Mouse (Mus musculus): ENCODE results near the gene Layn.

Gene Layn

DNA sequence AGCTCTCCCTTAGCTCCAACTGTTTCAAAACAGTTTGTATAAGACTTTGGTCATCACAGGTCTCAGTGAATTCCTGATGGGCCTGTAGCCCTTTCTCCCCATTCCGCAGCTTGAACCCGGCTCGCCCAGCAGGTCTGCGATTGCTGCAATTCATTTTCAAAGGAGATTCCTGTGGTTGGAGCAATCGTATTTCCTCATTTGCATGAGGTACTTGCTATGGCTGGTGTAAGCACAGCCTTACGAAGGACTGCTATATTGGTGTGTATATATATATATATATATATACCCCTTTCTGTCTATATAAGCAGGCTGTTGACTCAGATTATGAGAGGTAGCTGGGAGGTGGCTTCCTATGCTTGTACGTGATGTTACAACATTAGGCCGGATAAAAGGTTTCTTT lies 44.6 kb downstream of the Layn start:
- no peak for DNase-seq (ENCODE audit: low spot score)

- DNase-seq (ENCODE audit: low spot score): no peak
These were observed 45.3 kb downstream of the Layn start for GRCm38 (mm10) chr9:51031603-51032002.

GRCm38 (mm10) chr9:51030147-51030546 lies 46.7 kb downstream of the Layn start:
- DNase-seq (ENCODE audit: low spot score): no peak

DNA sequence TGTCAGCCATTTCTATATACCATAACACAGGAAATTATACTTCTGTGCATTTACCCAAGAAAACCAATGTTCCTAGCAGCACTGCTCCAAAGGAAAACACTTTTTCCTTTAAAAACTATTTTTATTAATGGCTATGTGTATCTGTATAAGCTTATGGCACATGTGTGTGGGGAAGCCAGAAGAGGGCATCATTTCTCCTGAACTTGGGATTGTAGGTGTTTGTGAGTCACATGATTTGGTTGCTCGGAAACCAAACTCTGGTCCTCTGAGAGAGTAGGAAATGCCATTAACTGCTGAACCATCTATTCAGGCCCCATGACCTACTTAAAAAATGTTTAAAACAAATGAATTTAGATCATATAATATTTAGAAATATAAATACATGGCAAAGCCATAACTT lies 49.9 kb downstream of the Layn start:
- no peak for DNase-seq (ENCODE audit: low spot score)

DNA sequence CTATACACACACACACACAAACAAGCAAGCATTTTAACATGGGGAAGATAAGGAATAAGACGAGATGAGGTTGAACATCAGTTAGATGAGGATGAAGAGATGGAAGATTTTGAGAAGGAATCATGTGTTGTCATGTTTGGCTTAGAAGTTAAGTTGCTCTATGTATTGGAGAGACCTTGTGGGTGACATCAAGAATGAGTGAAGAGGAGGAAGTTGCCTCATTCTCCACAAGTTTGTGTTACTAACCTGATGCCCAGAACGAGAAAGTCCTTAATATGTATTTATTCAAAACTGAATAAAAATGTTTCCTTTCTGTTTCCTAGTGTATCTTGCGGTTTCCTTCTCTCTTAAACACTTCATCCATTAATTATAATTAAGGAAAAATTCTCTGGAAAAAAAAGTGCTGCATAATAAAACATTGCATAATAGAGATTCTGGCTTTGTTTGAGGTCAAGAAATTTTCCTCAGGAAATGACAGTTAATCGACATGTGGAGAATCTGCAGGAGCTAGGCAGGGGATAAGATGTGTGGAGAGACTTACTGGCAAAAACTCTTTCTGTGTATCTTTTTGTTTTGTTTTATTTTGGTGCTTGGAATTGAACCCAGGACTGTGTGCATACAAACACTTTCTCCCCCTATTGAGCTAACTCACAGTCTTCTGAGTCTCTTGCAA lies 55.6 kb downstream of the Layn start:
- DNase-seq (ENCODE audit: low spot score): no peak

- DNase-seq (ENCODE audit: low spot score): no peak
These were observed 56.5 kb downstream of the Layn start for GRCm38 (mm10) chr9:51020351-51020750.

DNA sequence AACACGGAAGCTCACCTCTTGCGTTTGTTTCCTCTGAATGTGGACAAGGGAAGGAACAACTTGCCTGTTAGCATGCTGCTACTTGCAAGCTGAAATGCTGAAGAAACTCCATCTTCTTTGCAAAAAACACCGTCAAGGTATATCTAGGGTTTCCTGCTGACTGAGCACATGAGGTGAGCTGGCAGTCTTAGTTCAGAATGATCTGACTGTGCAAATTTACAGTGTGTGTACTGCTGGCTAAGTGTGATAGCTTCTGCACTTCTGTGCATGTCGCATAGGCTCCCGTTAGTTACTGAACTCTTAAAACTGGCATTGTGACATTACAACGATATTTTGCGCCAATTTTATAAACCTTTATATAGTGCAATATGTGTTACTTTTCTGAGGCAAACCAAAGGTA lies 57.2 kb downstream of the Layn start:
- DNase-seq (ENCODE audit: low spot score): no peak

DNA sequence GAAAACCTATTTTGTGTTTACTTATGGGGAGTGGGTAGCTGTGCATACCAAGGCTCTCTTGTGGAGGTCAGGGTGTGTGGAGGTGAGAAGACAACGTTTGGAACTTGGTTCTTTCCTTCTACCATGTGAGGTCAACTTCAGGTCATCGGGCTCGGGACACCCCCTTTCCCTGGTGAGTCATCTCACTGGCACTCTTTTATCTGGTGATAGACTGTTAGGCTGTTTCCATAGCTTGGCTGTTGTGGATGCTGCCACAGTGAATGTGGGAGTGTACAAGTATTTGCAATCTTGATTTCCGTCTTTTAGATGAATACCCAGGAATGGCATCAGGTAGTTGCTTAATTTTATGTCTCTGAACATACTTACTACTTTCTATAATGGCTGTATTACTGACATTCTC lies 61.2 kb downstream of the Layn start:
- no peak for DNase-seq (ENCODE audit: low spot score)

GRCm38 (mm10) chr9:51013644-51014043 lies 63.2 kb downstream of the Layn start:
- no peak for DNase-seq (ENCODE audit: low spot score)

GRCm38 (mm10) chr9:51009656-51009950 lies 67.3 kb downstream of the Layn start:
- DNase-seq (ENCODE audit: low spot score): no peak

DNA sequence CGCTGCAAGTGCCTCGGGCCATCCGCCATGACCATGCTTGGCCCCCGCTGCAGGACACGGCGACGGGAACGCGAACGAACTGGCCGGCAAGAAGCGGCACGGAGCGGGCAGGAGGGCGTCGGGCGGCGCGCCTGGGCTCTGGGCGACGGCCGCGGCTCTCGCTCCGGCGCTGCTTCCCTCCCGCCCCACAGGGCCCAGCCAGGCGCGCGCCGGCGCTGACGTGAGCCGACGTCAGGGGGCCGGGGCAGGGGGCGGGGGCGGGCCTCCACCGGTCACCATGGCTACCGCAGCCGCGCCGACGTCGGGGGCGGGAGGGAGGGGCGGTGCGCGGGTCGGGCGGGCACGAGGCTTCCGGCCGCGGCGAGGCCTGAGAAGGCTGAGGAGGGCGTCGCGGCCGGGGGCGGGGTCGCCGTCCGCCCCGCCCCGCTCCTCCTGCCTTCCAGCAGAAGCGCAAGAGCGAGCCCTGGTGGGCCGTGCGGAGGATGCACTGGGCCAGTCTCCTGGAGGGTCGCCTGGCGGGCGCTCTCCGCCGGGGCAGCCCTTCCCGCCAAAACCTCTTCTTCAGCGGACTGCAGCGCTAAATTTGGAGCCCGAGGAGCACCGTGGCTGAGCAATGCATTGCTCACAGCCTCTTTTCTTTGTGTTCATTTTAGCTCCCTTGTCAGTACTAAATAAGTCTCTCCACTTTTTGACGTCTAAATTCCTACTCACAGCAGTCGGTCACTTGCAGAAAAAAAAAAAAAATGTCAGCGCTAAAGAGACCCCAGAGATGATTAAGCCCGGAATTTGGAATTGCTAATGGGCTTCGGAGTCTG lies 67.8 kb downstream of the Layn start, which contains the start of gene Sik2:
Gene Sik2, minus strand, starts transcription at position 233 of the 815 bp plus-strand sequence.
- DNase-seq (ENCODE audit: low spot score): peak; percentile 71

DNA sequence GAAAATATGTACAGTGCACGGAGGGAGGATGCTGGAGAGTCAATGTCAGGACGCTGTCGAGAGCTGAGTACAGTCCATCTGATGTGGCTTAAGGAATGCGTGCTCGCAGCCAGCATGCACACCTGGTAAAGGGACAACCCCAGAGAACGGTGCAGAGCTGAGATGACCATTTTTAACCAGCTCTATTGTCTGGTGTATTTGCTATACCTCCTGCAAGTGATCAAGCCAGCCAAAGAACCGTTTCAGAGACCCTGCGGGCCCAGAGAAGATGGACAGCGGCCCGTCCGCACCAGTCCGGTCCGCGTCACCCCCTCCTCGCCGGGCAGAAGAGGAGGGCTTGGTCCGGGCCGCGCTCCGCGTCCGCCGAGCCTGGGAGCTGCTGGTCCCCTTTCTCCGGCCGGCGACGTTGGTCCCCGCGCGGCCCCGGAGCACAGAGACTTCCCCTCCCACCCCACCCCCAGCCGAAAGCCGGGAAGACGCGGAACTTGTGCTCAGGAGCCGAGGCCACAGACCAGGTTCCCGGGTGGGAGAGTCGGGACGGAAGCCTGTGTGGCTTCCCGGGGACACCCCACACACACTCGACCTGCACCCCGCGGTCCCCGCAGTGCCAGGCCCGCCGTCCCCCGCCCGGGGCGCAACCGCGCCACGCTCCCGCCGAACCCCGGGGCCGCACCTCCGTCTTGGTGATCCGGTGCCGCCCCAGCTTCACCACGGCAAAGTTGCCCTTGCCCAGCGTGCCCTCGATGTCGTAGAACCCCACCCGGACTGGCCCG lies 68.6 kb downstream of the Layn start:
- peak; percentile 9 for DNase-seq (ENCODE audit: low spot score)

- DNase-seq (ENCODE audit: low spot score): no peak
These were observed 69.2 kb downstream of the Layn start for GRCm38 (mm10) chr9:51007726-51008067.

GRCm38 (mm10) chr9:51006846-51007245 lies 70.0 kb downstream of the Layn start:
- no peak for DNase-seq (ENCODE audit: low spot score)
